Mouse (Mus musculus) MEL (cell line): ENCODE results near the gene Taar2. TPM values are rescaled to one million over a fixed set of nuclear protein-coding genes. Genes with fewer than 3 reads are reported as not detected.
A peak's percentile ranks its signal among the peaks of the same experiment; 100 is the strongest.

Source experiments
- DNase-seq: peaks from one replicate; pipeline ENCODE4 v3.0.0; 2011; ENCODE audit warnings: low read depth, low spot score
- H3K27ac ChIP-seq: 2 replicates; pipeline ENCODE4 v1.5.1; 2012; ENCODE audit warnings: low read depth, mild to moderate bottlenecking, control low read depth, low read length, moderate library complexity; ENCODE audit not compliant: control insufficient read depth
- H3K27me3 ChIP-seq, 2 experiments: fragments of 150-350 bp in 1 of 2; sonication (generic) in 1 of 2; 2 replicates each; pipeline ENCODE4 v1.6.1; 2012; ENCODE audit warnings: low read length in 2 of 2, mild to moderate bottlenecking in 2 of 2, improper control_type of control experiment in 1 of 2, moderate library complexity in 1 of 2; ENCODE audit not compliant: insufficient read depth in 2 of 2, control insufficient read depth in 1 of 2
- H3K36me3 ChIP-seq, 2 experiments: 2 replicates each; pipeline ENCODE4 v1.6.1; 2012 to 2014; ENCODE audit warnings: low read length in 2 of 2, improper control_type of control experiment in 1 of 2, inconsistent platforms in 1 of 2, mild to moderate bottlenecking in 1 of 2; ENCODE audit not compliant: insufficient read depth in 2 of 2, control insufficient read depth in 1 of 2
- H3K4me1 ChIP-seq, 2 experiments: fragments of 150-350 bp in 1 of 2; sonication (generic) in 1 of 2; 2 replicates each; pipeline ENCODE4 v1.6.1; 2012; ENCODE audit warnings: low read length in 2 of 2, improper control_type of control experiment in 1 of 2, mild to moderate bottlenecking in 1 of 2; ENCODE audit not compliant: insufficient read depth in 2 of 2, control insufficient read depth in 1 of 2
- H3K4me3 ChIP-seq, 2 experiments: fragments of 150-350 bp in 1 of 2; sonication (generic) in 1 of 2; 2 replicates each; pipeline ENCODE4 v1.5.1; 2012; ENCODE audit warnings: low read depth in 2 of 2, low read length in 2 of 2, mild to moderate bottlenecking in 2 of 2, moderate library complexity in 2 of 2, control low read depth in 1 of 2, improper control_type of control experiment in 1 of 2; ENCODE audit not compliant: control insufficient read depth in 1 of 2, insufficient read depth in 1 of 2
- H3K79me2 ChIP-seq: 2 replicates; pipeline ENCODE4 v1.6.1; 2012; ENCODE audit warnings: mild to moderate bottlenecking, low read length, moderate library complexity; ENCODE audit not compliant: control insufficient read depth, poor library complexity, insufficient read depth
- H3K9ac ChIP-seq: 2 replicates; pipeline ENCODE4 v1.6.1; 2012; ENCODE audit warnings: low read depth, mild to moderate bottlenecking, control low read depth, low read length, moderate library complexity; ENCODE audit not compliant: control insufficient read depth, poor library complexity, severe bottlenecking
- H3K9me3 ChIP-seq: fragments of 150-350 bp; sonication (generic); replicated peaks from 2 replicates; pipeline ENCODE4 v1.6.1; 2012; ENCODE audit warnings: mild to moderate bottlenecking, low read length, improper control_type of control experiment, moderate library complexity; ENCODE audit not compliant: insufficient read depth
- BHLHE40 ChIP-seq: IDR thresholded peaks from 2 replicates; pipeline ENCODE4 v1.6.1; 2012; ENCODE audit warnings: low read depth, mild to moderate bottlenecking, inconsistent platforms, low read length, improper control_type of control experiment, borderline replicate concordance
- CHD2 ChIP-seq: IDR thresholded peaks from 2 replicates; pipeline ENCODE4 v1.6.1; 2011; ENCODE audit warnings: low read length, improper control_type of control experiment
- CTCF ChIP-seq, 3 experiments: IDR thresholded peaks in 2 of 3; conservative IDR thresholded peaks in 1 of 3; 2 replicates each; pipeline ENCODE4 v1.5.1; 2011 to 2012; ENCODE audit warnings: low read length in 3 of 3, low read depth in 2 of 3, mild to moderate bottlenecking in 2 of 3, improper control_type of control experiment in 1 of 3, inconsistent platforms in 1 of 3, mixed read lengths in 1 of 3, moderate library complexity in 1 of 3; ENCODE audit not compliant: control insufficient read depth in 1 of 3, insufficient read depth in 1 of 3, poor library complexity in 1 of 3, severe bottlenecking in 1 of 3
- GATA1 ChIP-seq: IDR thresholded peaks from 2 replicates; pipeline ENCODE4 v1.6.1; 2011; ENCODE audit warnings: low read depth, low read length, improper control_type of control experiment
- HCFC1 ChIP-seq: IDR thresholded peaks from 2 replicates; pipeline ENCODE4 v1.6.1; 2012; ENCODE audit warnings: low read depth, mild to moderate bottlenecking, inconsistent platforms, low read length, improper control_type of control experiment, moderate library complexity
- MAX ChIP-seq: IDR thresholded peaks from 2 replicates; pipeline ENCODE4 v1.6.1; 2011; ENCODE audit warnings: low read length, improper control_type of control experiment
- MAZ ChIP-seq: IDR thresholded peaks from 2 replicates; pipeline ENCODE4 v1.6.1; 2012; ENCODE audit warnings: low read depth, mild to moderate bottlenecking, inconsistent platforms, low read length, improper control_type of control experiment
- MEF2A ChIP-seq: IDR thresholded peaks from 2 replicates; pipeline ENCODE4 v1.6.1; 2014; ENCODE audit warnings: low read depth, mild to moderate bottlenecking, inconsistent platforms, low read length, improper control_type of control experiment; ENCODE audit not compliant: poor library complexity, insufficient replicate concordance, severe bottlenecking; ENCODE audit errors: extremely low read depth
- MXI1 ChIP-seq: IDR thresholded peaks from 2 replicates; pipeline ENCODE4 v1.6.1; 2011; ENCODE audit warnings: mild to moderate bottlenecking, low read depth, low read length, improper control_type of control experiment
- NELFE ChIP-seq: IDR thresholded peaks from 2 replicates; pipeline ENCODE4 v1.6.1; 2011; ENCODE audit warnings: low read depth, low read length, improper control_type of control experiment
- POLR2AphosphoS2 ChIP-seq: IDR thresholded peaks from 2 replicates; pipeline ENCODE4 v1.6.1; 2011; ENCODE audit warnings: low read length, improper control_type of control experiment
- SIN3A ChIP-seq: IDR thresholded peaks from 2 replicates; pipeline ENCODE4 v1.6.1; 2012; ENCODE audit warnings: low read length, improper control_type of control experiment, inconsistent platforms
- TAL1 ChIP-seq: IDR thresholded peaks from 2 replicates; pipeline ENCODE4 v1.6.1; 2012; ENCODE audit warnings: mild to moderate bottlenecking, inconsistent platforms, low read length, moderate library complexity, mixed read lengths
- TBP ChIP-seq: IDR thresholded peaks from 2 replicates; pipeline ENCODE4 v1.8.0; 2011; ENCODE audit warnings: low read depth, low read length, improper control_type of control experiment
- TCF12 ChIP-seq: IDR thresholded peaks from 2 replicates; pipeline ENCODE4 v1.6.1; 2014; ENCODE audit warnings: low read depth, mild to moderate bottlenecking, inconsistent platforms, low read length, improper control_type of control experiment, moderate library complexity
- UBTF ChIP-seq: IDR thresholded peaks from 2 replicates; pipeline ENCODE4 v1.6.1; 2012; ENCODE audit warnings: low read depth, mild to moderate bottlenecking, inconsistent platforms, low read length, improper control_type of control experiment, moderate library complexity, borderline replicate concordance; ENCODE audit not compliant: insufficient read depth
- USF1 ChIP-seq: IDR thresholded peaks from 2 replicates; pipeline ENCODE4 v1.6.1; 2014; ENCODE audit warnings: low read depth, mild to moderate bottlenecking, inconsistent platforms, low read length, improper control_type of control experiment, moderate library complexity
- ZC3H11A ChIP-seq: IDR thresholded peaks from 2 replicates; pipeline ENCODE4 v1.6.1; 2012; ENCODE audit warnings: low read depth, mild to moderate bottlenecking, inconsistent platforms, low read length, improper control_type of control experiment
- ZKSCAN1 ChIP-seq: IDR thresholded peaks from 2 replicates; pipeline ENCODE4 v1.6.1; 2012; ENCODE audit warnings: low read depth, mild to moderate bottlenecking, inconsistent platforms, low read length, improper control_type of control experiment, moderate library complexity
- polyA plus RNA-seq, 2 experiments: library from polyadenylated mRNA; stranded (reverse) in 1 of 2; unstranded in 1 of 2; fragments of >175 nt in 1 of 2; fragments of >200 nt in 1 of 2; gene quantifications; 2 replicates each; pipeline versions ENCODE4 v1.2.1 to v1.2.4; 2012; ENCODE audit warnings: low replicate concordance in 2 of 2, low read depth in 1 of 2; ENCODE audit not compliant: insufficient read length in 2 of 2, insufficient read depth in 1 of 2, missing spikeins in 1 of 2
- total RNA-seq: library from RNA; depleted of rRNA; stranded (reverse); fragments of 300-350 nt; gene quantifications from 2 replicates; pipeline ENCODE4 v1.2.3, GENCODE M21; 2012

Taar2 gene
- total and polyA plus RNA-seq, 3 experiments, result not detected

GRCm38 (mm10) chr10:23895376-23895775 is 43.0 kb upstream of the Taar2 start:
- TF ChIP-seq CTCF (IDR thresholded peaks at IDR 0.05 in 2 of 3, conservative IDR thresholded peaks at IDR 0.05 in 1 of 3; ENCODE audit: control insufficient read depth in 1 of 3, insufficient read depth in 1 of 3, low read depth in 2 of 3, low read length in 3 of 3, poor library complexity in 1 of 3, severe bottlenecking in 1 of 3) (no peak), CHD2 (no peak)
- Histone ChIP-seq H3K4me1 (no peaks in the 10 kb centered on the region), H3K27ac (no peak overlapping the region), H3K79me2 (no peaks in the 10 kb centered on the region), H3K9me3 (no peaks in the 10 kb centered on the region), H3K9ac (no peak overlapping the region), H3K4me3 (no peak overlapping the region), H3K27me3 (no peaks in the 10 kb centered on the region), H3K36me3 (no peaks in the 10 kb centered on the region)
- DNase-seq, result no peak

GRCm38 (mm10) chr10:23901119-23901518 is 37.3 kb upstream of the Taar2 start:
- H3K36me3 ChIP-seq, result no peaks in the 10 kb centered on the region
- H3K27ac ChIP-seq, result no peak overlapping the region
- H3K9ac ChIP-seq, result no peak overlapping the region
- H3K9me3 ChIP-seq, result no peaks in the 10 kb centered on the region
- no peaks in the 10 kb centered on the region for H3K4me1 ChIP-seq
- H3K27me3 ChIP-seq, result no peaks in the 10 kb centered on the region
- no peak for DNase-seq
- H3K79me2 ChIP-seq, result no peaks in the 10 kb centered on the region
- TF ChIP-seq ZC3H11A (no peak), MAX (no peak), NELFE (no peak), CTCF (IDR thresholded peaks at IDR 0.05 in 2 of 3, conservative IDR thresholded peaks at IDR 0.05 in 1 of 3; ENCODE audit: control insufficient read depth in 1 of 3, insufficient read depth in 1 of 3, low read depth in 2 of 3, low read length in 3 of 3, poor library complexity in 1 of 3, severe bottlenecking in 1 of 3) (no peak), MEF2A (no peak), HCFC1 (no peak), SIN3A (no peak), MAZ (no peak), BHLHE40 (no peak), TAL1 (no peak), UBTF (no peak), POLR2AphosphoS2 (no peak), TCF12 (no peak), GATA1 (no peak), USF1 (no peak)
- H3K4me3 ChIP-seq, result no peak overlapping the region

- TF ChIP-seq TBP (no peak), USF1 (peak; percentile 25; the same call in 1 of the 2 replicates), ZKSCAN1 (no peak), MXI1 (no peak), ZC3H11A (no peak)
- TF ChIP-seq, all 39 proteins: peak for 1
- no peak overlapping the region for H3K9ac ChIP-seq
These were observed 32.7 kb upstream of the Taar2 start for GRCm38 (mm10) chr10:23905661-23906060.

More at GRCm38 (mm10) chr10:23905661-23906060, 32.7 kb upstream of the Taar2 start:
- Histone ChIP-seq H3K4me1 (no peaks in the 10 kb centered on the region), H3K4me3 (no peak overlapping the region), H3K36me3 (no peaks in the 10 kb centered on the region), H3K27ac (no peak overlapping the region), H3K79me2 (no peaks in the 10 kb centered on the region), H3K9me3 (no peaks in the 10 kb centered on the region), H3K27me3 (no peaks in the 10 kb centered on the region)
- DNase-seq, result no peak
